Mouse (Mus musculus): Measurements from ENCODE around the gene Ldlrad3. TPM values are rescaled to one million over a fixed set of nuclear protein-coding genes. Genes with fewer than 3 reads are reported as not detected.
A peak's percentile ranks its signal among the peaks of the same experiment; 100 is the strongest.

The Ldlrad3 gene
- total RNA-seq, 2 experiments from 2014 or later = 1.7 to 1.9 TPM

DNA sequence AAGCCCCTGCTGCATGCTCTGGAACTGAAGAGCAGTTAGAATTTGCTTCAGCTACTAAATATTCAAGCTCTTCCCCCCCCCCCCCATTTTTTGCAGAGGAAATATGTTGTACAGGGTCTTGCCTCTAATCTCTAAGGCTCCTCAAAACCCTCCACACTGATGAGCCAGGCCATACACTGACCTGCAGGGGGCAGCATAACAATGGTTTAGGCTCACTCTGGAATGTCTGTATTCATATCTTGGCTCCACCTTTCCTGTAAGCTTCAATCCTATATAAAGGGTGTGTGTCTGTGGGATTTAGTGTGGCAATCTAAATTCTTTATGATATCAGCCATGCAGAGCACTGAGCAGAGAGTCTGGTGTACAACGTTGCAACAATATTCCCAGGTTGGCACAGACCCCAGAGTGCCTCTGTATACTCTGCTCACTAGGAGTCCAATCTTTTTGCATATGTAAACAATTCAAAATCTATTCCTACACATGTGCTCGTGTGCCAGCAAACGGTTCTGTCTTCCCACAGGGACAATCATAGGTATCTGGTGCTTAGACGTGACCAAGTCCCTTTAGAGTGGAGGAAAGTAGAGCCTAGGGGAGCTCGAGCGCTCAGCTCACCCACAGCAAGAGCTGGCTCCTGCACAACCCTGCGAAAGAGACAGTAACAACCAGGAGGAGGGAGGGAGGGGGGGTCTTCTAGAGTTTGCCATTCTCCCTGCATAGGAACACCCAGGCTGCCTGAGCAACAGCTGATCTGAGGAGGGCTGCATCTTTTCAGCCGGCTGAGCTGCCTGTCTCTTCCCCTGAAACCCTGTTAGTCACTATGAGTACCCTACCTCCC lies 94.5 kb downstream of the Ldlrad3 start:
- ATAC-seq (replicated peaks; ENCODE audit: low FRiP score, low TSS enrichment, poor library complexity, severe bottlenecking) = peak; percentile 75

DNA sequence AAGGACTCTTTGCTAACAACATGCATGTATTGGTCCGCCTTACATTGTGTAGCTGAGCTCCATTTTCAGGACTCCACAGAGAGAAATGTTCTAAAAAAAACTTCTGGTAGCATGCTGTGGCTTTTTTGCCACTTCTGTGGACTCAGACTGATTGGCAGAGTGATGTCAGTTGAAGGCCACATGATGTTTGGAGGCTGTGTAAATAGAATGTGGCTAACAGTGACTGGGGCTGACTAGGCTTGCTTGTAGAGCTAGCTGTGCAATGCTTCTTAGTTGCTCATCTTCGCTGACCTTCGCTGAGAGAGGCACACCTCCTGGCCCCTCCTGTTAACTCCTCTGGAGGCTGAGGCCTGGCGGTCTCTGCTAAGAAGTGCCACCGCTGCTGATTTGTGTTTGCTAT lies 98.4 kb downstream of the Ldlrad3 start:
- ATAC-seq (replicated peaks; ENCODE audit: low FRiP score, low TSS enrichment, poor library complexity, severe bottlenecking) = no peak

DNA sequence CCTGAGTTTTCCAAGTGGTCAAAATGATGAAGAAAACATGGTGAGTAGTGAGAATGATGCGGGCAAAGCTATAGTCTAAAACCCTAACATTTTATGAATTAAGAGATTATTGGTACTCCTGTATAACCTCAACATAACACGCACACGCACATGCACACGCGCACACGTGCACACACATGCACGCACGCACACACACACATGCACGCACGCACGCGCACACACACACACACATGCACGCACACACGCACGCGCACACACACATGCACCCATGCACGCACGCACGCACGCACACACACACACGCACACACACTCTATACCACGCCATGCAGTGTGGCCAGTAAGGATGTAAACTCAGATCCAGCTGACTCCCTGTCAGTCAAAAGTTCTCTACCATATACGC lies 99.6 kb downstream of the Ldlrad3 start:
- no peak for ATAC-seq (replicated peaks; ENCODE audit: low FRiP score, low TSS enrichment, poor library complexity, severe bottlenecking)

DNA sequence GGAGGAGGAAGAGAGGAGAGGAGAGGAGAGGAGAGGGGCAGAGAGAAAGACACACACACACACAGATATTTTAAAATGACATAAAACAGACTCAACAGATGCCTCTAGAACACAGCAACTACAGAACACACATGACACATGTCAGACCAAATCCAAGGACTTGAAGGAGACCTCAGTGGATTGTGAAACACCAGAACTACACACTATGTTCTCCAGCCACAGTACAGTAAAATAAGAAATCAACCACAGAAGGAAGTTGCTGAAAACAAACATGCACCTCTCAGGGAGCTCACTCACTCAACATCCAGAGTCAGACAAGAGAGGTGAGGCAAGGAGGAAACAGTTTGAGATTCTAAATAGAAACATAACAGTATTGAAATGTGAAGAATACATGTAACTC lies 103.4 kb downstream of the Ldlrad3 start:
- no peak for ATAC-seq (replicated peaks; ENCODE audit: low FRiP score, low TSS enrichment, poor library complexity, severe bottlenecking)

DNA sequence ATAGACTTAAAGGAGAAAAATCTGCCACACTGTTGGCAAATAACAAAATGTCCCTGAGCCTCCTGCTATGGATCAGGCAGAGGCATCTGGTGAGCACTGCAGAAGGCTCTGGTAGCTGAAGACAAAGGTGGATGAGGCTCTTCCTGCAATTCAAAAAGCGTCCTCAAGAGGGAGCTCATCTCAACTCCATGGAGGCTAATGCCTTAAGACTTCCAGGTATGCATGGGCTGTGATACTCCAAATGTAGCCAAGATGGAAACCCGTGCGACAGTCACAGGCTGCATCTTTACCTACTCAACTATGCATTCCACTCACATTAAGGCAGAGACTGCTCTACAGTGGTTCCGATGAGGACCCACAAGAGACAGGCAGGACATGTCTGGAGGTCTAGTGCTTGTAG lies 108.6 kb downstream of the Ldlrad3 start:
- peak; percentile 63; the same call in 1 of the 2 replicates for ATAC-seq (replicated peaks; ENCODE audit: low FRiP score, low TSS enrichment, poor library complexity, severe bottlenecking)

DNA sequence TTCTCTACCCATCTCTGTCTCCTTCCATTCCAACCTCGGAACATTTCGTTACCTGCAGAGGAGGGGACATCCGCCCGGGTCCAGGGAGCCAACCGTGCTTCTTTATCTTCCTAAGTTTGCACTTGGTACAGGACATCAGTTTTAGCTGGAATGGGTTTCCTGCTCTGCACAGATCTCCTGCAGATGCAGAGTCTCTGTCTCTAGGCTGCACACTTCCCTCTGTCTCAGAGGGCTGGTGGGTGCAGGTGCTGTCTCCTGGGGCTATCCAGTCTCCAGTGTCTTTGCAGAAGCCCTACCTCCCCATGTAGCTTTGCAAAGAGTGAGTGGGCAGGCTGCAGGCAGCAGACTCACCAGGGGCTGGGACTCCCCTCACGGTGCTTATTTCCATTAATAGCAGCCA lies 109.9 kb downstream of the Ldlrad3 start:
- no peak for ATAC-seq (replicated peaks; ENCODE audit: low FRiP score, low TSS enrichment, poor library complexity, severe bottlenecking)

DNA sequence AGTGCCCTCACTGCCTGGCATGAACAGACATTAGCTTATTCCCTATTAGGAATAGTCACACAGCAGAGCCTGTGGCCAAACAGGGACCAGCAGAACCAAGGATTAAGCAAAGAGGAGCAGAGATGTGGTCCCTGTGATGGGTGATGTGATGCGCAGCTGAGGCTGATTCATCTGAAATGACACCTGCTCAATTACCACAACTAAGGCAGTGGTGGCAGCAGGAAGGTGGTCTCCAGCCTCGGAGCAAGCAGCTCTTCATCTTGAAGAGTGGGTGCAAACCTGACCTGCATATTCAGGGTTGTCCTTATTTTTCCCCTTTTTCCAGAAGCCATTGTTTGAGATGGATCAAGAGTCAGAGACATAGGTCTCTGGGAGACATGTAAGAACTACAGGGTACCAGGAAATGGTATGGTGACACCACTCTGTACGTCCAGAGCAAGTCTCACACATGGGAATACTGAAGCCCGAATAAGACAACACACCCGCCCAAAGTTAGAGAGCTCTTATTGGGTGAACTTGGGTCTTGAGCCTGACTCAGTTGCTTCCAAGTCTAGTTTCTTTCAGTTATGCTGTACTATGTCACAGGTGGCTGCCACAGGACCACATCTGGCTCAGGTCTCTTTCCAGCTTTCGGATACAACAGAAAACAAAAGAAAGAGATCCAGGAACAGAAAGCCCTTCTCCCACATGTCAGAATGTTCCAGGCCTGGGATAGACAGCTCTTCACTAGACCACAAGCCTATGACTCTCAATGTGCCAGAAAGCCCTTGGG lies 112.7 kb downstream of the Ldlrad3 start:
- ATAC-seq (replicated peaks; ENCODE audit: low FRiP score, low TSS enrichment, poor library complexity, severe bottlenecking) = no peak

DNA sequence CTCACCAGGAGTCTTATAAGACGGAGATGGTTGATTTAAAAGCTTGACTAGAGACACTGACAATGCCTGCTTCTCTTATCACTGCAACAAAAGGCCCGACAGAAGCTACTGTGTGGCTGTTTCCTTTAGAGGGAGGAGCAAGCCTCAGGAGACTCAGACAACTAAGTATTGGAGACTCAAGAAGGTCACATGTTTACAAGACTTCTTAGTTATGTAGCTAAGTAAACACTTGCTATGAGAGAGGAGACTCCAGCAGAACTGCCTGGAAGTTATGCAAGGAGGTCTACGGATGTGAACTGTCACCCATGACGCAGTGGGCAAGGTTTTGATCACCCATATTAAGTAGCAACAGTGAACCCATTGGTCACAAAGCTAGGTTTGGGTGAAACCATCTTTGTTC lies 113.3 kb downstream of the Ldlrad3 start:
- ATAC-seq (replicated peaks; ENCODE audit: low FRiP score, low TSS enrichment, poor library complexity, severe bottlenecking) = no peak

DNA sequence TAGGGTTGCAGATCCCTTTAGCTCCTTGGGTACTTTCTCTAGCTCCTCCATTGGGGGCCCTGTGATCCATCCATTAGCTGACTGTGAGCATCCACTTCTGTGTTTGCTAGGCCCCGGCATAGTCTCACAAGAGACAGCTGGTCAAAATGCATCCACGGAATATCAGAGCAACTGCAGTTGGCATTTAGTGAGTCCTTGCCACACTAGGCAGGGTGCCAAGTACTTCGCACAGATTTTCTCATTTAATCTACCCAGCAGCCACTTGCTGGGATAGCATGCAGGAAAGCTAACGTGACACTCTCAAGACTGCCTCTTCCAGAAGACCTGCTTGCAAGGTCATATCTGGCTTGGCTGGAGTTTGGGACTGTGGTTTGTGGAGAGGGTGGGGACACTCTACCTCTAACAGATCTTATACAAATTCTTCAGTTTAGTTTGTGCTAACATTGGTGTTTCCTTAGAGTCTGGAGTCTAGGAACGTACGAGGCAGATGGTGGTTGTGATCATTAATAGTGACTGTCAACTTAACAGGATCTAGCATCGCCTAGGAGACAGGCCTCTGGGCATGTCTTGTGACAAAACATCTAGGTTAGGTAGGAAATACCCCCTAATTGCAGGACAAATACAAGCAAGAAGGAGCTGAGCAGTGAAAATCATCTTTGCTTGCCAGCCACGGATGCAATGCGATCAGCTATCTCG lies 115.0 kb downstream of the Ldlrad3 start:
- ATAC-seq (replicated peaks; ENCODE audit: low FRiP score, low TSS enrichment, poor library complexity, severe bottlenecking) = no peak

DNA sequence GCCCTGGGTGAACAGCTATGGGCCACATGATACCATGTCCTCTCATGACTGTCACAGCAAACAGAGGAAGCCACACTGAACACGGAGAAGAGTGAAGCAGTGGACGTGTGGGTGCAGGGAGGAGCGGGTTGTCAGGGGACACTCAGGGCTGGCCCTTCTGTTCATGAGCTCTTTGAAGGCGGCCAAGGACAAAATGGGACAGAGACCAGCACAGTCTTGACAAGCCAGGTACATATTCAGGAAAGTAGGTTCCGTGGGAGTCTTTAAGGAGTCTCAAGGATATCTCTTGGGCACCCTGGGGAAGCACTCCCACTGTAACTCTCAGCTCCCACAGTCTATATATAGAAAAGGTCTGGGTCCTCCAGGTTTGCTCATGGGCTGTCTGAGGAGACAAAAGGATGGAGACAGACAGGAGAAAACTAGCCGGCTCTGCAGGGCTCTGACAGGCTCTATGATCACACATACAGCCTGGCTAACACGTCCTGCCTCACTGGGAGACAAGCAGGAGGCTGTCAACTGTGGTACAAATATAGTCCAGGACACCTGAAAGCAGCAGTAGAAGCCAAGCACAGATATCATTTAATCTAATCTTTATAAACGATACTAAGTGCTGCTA lies 121.3 kb downstream of the Ldlrad3 start:
- no peak for ATAC-seq (replicated peaks; ENCODE audit: low FRiP score, low TSS enrichment, poor library complexity, severe bottlenecking)

DNA sequence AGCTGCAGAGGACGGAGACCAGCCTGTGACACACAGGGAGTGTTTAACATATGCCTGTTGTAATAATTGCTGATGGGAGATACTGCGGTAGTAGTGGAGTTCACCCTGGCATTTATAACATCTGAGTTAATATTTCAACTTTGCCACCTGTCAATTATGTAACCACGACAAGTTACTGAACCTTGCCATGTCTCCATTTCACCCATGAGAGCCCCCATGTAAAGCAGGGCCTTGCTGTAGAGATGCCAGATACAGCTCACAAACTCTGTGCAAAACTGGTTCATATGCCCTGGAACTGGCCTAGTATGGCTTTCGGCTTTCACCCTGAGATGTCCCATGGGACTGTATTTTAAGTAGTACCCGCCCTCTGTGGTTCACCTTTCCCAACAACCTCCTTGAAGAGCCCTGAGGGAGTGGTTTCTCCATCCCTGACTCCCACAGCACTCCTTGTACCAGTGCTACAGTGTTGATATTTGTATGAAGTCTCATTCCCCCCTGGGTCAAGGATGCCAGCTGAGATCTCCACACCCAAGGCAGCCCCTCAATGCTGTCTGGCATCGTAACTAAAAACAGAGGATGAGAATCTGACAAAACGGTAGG lies 122.2 kb downstream of the Ldlrad3 start:
- ATAC-seq (replicated peaks; ENCODE audit: low FRiP score, low TSS enrichment, poor library complexity, severe bottlenecking) = no peak

DNA sequence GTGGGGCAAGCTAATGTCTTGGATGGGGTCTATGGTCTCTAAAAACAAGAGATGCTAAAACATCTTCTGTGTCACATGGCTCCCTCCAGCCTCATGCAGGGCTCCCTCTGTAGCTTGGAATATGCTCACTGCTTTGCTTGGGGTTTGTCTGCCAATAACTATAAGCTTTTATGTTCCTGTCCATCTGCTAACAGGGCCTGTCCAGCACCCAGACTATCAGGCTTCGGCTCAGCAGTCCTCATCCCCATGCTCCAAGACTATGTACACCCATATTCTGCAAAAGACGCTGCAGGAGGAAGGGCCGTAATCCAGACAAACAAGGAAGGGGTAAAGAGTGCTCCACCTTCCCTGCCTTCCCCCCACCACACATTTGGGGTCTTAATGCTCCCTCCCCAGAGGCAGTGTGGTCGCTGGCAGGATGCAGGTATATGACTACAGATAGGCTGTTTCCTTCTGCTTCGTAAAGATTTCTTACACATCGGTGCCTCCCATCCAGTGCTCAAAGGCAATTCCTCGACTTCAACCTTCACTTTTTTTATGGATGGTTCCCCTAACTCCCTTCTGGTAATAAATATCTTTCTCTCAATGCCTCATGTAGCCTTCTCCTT lies 123.2 kb downstream of the Ldlrad3 start:
- no peak for ATAC-seq (replicated peaks; ENCODE audit: low FRiP score, low TSS enrichment, poor library complexity, severe bottlenecking)

DNA sequence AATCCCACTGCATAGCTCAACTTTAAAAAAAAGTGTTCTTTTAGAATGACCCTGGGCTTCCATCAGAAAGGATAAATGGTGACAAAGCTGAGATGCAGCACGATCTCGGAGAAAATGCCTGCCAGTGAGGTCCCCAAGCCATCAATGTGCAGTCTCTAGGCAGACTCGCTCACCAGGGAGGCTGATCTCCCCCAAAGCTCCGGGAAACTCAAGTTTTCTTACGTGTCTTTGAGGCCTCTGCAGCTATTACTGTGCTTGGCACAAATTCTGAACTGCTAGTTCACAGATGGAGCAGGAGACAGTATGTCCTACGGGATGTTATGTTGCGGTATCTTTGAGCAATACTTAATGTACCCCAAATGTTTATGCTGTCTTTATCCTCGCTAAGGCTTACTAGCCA lies 124.3 kb downstream of the Ldlrad3 start:
- ATAC-seq (replicated peaks; ENCODE audit: low FRiP score, low TSS enrichment, poor library complexity, severe bottlenecking) = no peak

DNA sequence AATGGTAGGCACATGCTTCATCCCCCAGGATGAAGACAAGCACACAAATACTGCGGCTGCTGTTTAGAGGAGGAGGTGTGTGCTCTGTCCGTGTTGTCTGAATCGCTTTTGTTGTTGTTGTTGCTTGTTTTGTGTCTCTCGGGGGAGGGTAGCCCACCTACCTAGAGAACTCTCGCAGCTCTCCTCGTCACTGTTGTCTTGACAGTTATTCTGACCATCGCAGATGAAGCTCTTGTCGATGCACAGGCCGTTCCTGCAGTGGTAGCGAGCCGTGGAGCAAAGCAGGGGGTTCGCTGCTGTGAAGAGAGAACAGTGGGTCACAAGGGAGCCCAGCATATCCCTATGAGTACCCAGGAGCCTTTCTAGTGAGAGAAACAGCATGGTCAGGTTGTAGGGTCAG lies 128.4 kb downstream of the Ldlrad3 start:
- no peak for ATAC-seq (replicated peaks; ENCODE audit: low FRiP score, low TSS enrichment, poor library complexity, severe bottlenecking)

DNA sequence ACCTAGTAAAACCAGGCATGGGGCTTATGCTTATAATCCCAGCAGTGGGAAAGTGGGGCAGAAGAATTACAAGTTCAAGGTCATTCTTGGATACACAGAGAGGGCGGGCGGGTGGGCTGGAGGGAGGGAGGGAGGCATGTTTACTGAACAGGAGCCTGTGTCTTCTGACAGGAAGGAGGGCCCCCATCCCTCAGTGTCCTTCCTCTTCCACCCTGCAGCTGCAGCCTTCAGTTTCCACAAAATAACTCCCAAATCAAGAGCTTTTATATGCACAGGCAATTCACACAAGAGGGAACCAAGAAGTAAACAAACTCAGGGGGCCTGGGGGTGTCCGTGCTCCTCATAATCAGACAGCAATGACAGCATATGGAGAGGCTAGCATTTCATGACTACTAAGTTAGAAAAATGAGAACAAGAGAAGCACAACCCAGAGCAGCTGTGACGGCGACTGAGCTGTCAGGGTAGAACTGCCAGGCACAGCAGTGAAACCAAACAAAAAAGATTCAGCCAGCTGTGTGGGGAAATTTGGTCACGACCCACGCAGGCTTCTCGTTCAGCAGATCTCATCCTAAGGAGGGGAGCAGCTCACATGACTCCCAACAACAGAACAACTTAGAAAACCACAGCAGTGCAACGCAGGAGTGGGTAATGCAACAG lies 129.0 kb downstream of the Ldlrad3 start:
- no peak for ATAC-seq (replicated peaks; ENCODE audit: low FRiP score, low TSS enrichment, poor library complexity, severe bottlenecking)

DNA sequence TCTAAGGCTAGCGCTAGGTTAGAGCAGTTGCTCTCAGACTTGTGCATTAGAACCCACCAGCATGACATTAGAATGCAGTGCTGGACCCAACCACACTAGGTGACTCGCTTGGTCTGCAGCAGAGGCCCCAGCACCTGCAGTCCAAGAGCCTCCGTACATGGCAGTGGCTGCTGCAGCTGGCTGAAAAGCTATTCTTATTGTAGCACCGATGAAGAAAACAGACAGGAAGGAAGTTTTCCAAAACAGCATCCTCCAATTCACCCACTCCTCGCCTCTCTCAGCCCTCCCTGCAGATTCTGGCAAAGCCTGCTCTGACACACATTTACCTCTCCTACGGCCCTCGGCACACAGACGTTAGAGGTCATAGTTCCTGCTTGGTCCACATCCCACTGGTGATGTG lies 130.0 kb downstream of the Ldlrad3 start:
- no peak for ATAC-seq (replicated peaks; ENCODE audit: low FRiP score, low TSS enrichment, poor library complexity, severe bottlenecking)

DNA sequence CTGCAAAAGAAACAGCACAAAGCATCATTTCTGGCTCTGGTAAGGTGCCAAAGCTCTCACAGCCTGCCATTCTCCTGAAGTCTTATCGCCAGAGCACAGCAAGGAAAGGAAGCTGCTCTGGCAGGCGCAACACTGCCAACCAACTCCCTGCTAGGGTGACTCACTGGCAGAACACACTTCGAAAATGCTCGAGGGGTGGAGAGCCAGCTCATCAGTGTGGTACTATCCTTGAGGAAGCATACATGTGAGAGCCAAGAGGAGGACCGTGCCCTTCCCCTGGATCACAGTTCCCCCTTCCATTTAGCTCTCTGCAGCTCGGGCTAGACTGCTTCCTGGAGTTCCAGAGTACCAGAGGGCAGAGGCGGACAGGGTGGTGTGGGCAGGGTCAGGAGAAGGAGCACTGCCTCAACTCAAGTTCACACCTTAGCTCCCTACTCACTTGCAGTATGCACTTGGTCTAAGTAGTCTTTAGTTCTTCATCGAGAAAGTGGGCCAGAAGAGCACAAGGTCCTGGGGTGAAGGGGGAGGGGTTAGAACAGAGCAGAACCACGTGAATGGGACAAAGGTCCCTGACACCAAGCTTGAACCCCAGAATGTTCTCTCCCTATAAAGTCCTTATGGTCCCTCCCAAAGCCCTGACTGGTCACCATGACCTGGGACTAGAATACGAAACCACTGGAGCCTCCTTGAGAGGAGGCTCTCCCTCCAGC lies 133.1 kb downstream of the Ldlrad3 start:
- ATAC-seq (replicated peaks; ENCODE audit: low FRiP score, low TSS enrichment, poor library complexity, severe bottlenecking) = peak; percentile 97

DNA sequence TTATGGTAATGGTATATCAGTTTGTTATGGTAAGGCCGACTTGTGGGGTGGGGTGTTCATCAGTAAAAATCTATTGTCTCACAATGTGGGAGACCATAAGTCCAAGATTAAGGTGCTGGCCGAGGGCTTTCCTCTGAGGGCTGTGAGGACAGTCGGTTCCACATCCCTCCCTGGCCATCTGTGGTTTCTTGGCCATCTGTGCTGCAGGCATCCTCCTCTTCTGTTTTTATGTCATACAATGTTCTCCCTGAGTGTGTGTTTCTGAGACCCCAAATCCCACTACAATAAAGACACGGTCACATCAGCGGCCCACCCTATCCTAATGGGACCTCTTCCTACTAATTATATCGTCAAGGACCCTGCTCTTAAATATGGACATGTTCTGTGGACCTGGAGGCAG lies 133.8 kb downstream of the Ldlrad3 start:
- no peak for ATAC-seq (replicated peaks; ENCODE audit: low FRiP score, low TSS enrichment, poor library complexity, severe bottlenecking)

All from megakaryocyte-erythroid progenitor cell, adult 5-6 weeks (primary cell).